Mouse (Mus musculus) kidney, adult 2 months (tissue): Measurements from ENCODE around the gene Pnmal2. TPM values are rescaled to one million over a fixed set of nuclear protein-coding genes. Genes with fewer than 3 reads are reported as not detected.

Source experiments
- DNase-seq: peaks from one replicate; pipeline ENCODE4 v3.0.0; 2021
- H3K27ac ChIP-seq: fragments of 200-500 bp; 2 replicates; pipeline ENCODE4 v1.5.1; 2012; ENCODE audit warnings: low read depth, low read length, control low read depth, inconsistent platforms; ENCODE audit not compliant: insufficient read depth
- H3K27me3 ChIP-seq: fragments of 200-500 bp; replicated peaks from 2 replicates; pipeline ENCODE4 v1.6.1; 2012; ENCODE audit warnings: mild to moderate bottlenecking, moderate library complexity, low read length, inconsistent platforms; ENCODE audit not compliant: control insufficient read depth, insufficient read depth
- H3K36me3 ChIP-seq: fragments of 200-500 bp; 2 replicates; pipeline ENCODE4 v1.6.1; 2012; ENCODE audit warnings: mild to moderate bottlenecking, moderate library complexity, low read length, inconsistent platforms; ENCODE audit not compliant: control insufficient read depth, insufficient read depth
- H3K4me1 ChIP-seq: fragments of 200-500 bp; 2 replicates; pipeline ENCODE4 v1.6.1; 2011; ENCODE audit warnings: low read length; ENCODE audit not compliant: control insufficient read depth, insufficient read depth
- H3K4me3 ChIP-seq: fragments of 200-500 bp; 2 replicates; pipeline ENCODE4 v1.5.1; 2011; ENCODE audit warnings: mild to moderate bottlenecking, low read depth, low read length, control low read depth; ENCODE audit not compliant: insufficient read depth
- CTCF ChIP-seq: fragments of 200-500 bp; conservative IDR thresholded peaks from 2 replicates; pipeline ENCODE4 v1.5.1; 2011; ENCODE audit warnings: low read depth, mild to moderate bottlenecking, control low read depth, low read length, moderate library complexity, mixed read lengths; ENCODE audit not compliant: insufficient read depth, insufficient read length
- POLR2A ChIP-seq: fragments of 200-500 bp; IDR thresholded peaks from one replicate; pipeline ENCODE4 v1.6.1; 2011; ENCODE audit warnings: low read depth, low read length, control low read depth
- WGBS: fragments of 180-500 bp; shearing (Covaris S2); methylation state at CpG from one replicate; pipeline ENCODE4 v1.1.7; 2018; 5-methylcytosine and 5-hydroxymethylcytosine counted together
- polyA plus RNA-seq: library from polyadenylated mRNA; depleted of rRNA; stranded (reverse); fragments of >200 nt; gene quantifications from 2 replicates; pipeline ENCODE4 v1.2.3, GENCODE M21; 2012; rRNA removed

Gene Pnmal2
- polyA plus RNA-seq, result 3.6 and 4.0 TPM in 2 replicates

GRCm38 (mm10) chr7:16944061-16944807 is at the start of gene Pnmal2:
Gene Pnmal2 (plus strand): TSS chr7:16944682.
- H3K4me1 ChIP-seq, result 0 out of 2 replicates have a peak, but pooled peaks cover 4% of the 10 kb centered on the region
- 18% methylated on average over 36 of the region's 36 CpGs for WGBS
- H3K36me3 ChIP-seq, result no peaks in the 10 kb centered on the region
- no peaks in the 10 kb centered on the region for H3K27me3 ChIP-seq
- H3K4me3 ChIP-seq, result peak within 1 kb of the TSS; percentile 78
- TF ChIP-seq CTCF (no peak), POLR2A (peak; percentile 43)
- H3K27ac ChIP-seq, result no peak within 1 kb of the TSS
- DNase-seq, result peak; percentile 81

GRCm38 (mm10) chr7:16895000-16895399 is 49.5 kb upstream of the Pnmal2 start:
- Histone ChIP-seq H3K27ac (no peak overlapping the region), H3K27me3 (no peaks in the 10 kb centered on the region; the same call in 1 of the 2 replicates), H3K4me1 (no peaks in the 10 kb centered on the region), H3K36me3 (no peaks in the 10 kb centered on the region), H3K4me3 (no peak overlapping the region)
- peak; percentile 80 for DNase-seq
- 1% methylated on average over 24 of the region's 24 CpGs for WGBS
- no peak for TF ChIP-seq POLR2A
- TF ChIP-seq CTCF, result peak; percentile 84

GRCm38 (mm10) chr7:16895511-16895910 is 49.0 kb upstream of the Pnmal2 start:
- Histone ChIP-seq H3K36me3 (no peaks in the 10 kb centered on the region), H3K4me1 (no peaks in the 10 kb centered on the region), H3K4me3 (no peak overlapping the region), H3K27me3 (no peaks in the 10 kb centered on the region; the same call in 1 of the 2 replicates), H3K27ac (no peak overlapping the region)
- WGBS, result 37% methylated on average over 10 of the region's 10 CpGs
- no peak for DNase-seq
- TF ChIP-seq CTCF, result no peak
- TF ChIP-seq POLR2A, result no peak

GRCm38 (mm10) chr7:16900526-16900925 is 44.0 kb upstream of the Pnmal2 start:
- no peaks in the 10 kb centered on the region for H3K4me1 ChIP-seq
- no peaks in the 10 kb centered on the region for H3K36me3 ChIP-seq
- TF ChIP-seq POLR2A (no peak), CTCF (no peak)
- H3K4me3 ChIP-seq, result no peak overlapping the region
- DNase-seq, result no peak
- no peaks in the 10 kb centered on the region for H3K27me3 ChIP-seq
- H3K27ac ChIP-seq, result no peak overlapping the region
- WGBS, result 40% methylated on average over 5 of the region's 5 CpGs

GRCm38 (mm10) chr7:16903439-16903955 is 41.0 kb upstream of the Pnmal2 start:
- no peak for TF ChIP-seq CTCF
- TF ChIP-seq POLR2A, result no peak
- no peak for DNase-seq

GRCm38 (mm10) chr7:16904120-16904675 is 40.3 kb upstream of the Pnmal2 start:
- WGBS, result 34% methylated on average over 9 of the region's 10 CpGs
- Histone ChIP-seq H3K27ac (no peak overlapping the region), H3K27me3 (no peaks in the 10 kb centered on the region), H3K4me1 (no peaks in the 10 kb centered on the region), H3K4me3 (no peak overlapping the region), H3K36me3 (no peaks in the 10 kb centered on the region)
- TF ChIP-seq CTCF (no peak), POLR2A (no peak)
- no peak for DNase-seq

More at GRCm38 (mm10) chr7:16903439-16903955, 41.0 kb upstream of the Pnmal2 start:
- WGBS, result 89% methylated on average over 2 of the region's 2 CpGs
- Histone ChIP-seq H3K27me3 (no peaks in the 10 kb centered on the region), H3K27ac (no peak overlapping the region), H3K4me1 (no peaks in the 10 kb centered on the region), H3K4me3 (no peak overlapping the region), H3K36me3 (no peaks in the 10 kb centered on the region)

- TF ChIP-seq POLR2A (no peak), CTCF (no peak)
- H3K36me3 ChIP-seq, result no peaks in the 10 kb centered on the region
- H3K4me3 ChIP-seq, result no peak overlapping the region
- peak overlapping the region; percentile 67; the same call in 1 of the 2 replicates for H3K27ac ChIP-seq
- H3K4me1 ChIP-seq, result no peaks in the 10 kb centered on the region
- DNase-seq, result peak; percentile 55
- no peaks in the 10 kb centered on the region for H3K27me3 ChIP-seq
- 63% methylated on average over 9 of the region's 9 CpGs for WGBS
Observed at GRCm38 (mm10) chr7:16905491-16906021, 38.9 kb upstream of the Pnmal2 start.
